Mouse (Mus musculus) cortical plate, adult 2 months (tissue): Measurements from ENCODE around the gene B4galt5.

Source experiments
- CTCF ChIP-seq: fragments of 200-500 bp; IDR thresholded peaks from 2 replicates; pipeline ENCODE4 v1.5.1; 2011; ENCODE audit warnings: mild to moderate bottlenecking, control low read depth, low read length; ENCODE audit not compliant: insufficient read depth; ENCODE audit errors: extremely low read depth
- POLR2A ChIP-seq: fragments of 200-500 bp; IDR thresholded peaks from 2 replicates; pipeline ENCODE4 v1.6.1; 2011; ENCODE audit warnings: mild to moderate bottlenecking, low read length, control low read depth; ENCODE audit not compliant: insufficient read depth; ENCODE audit errors: extremely low read depth

DNA sequence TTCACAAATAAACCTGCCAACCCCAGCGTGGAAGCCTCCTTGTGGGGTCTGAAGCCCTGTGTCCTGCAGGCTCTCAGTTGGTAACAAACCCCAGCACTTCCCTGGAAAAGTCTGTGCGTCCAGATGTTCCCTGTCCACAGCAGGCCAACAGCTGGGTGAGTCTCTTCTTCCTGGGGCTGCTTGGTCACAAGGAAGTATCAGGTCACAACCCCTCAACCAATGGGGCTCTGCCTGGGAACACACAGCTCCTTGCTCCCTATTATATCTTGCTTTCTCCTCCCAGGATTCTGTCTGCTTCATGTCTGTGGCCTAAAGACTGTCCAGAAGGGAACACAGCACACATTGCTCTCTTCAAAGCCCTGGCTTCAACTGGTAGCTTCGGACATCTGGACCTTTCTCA is 99.4 kb downstream of the B4galt5 start:
- no peak for TF ChIP-seq CTCF
- no peak for TF ChIP-seq POLR2A
